Mouse (Mus musculus) large intestine, adult 2 months (tissue): ENCODE data around the gene Ptp4a2. TPM values are rescaled to one million over a fixed set of nuclear protein-coding genes. Genes with fewer than 3 reads are reported as not detected.
A peak's percentile ranks its signal among the peaks of the same experiment; 100 is the strongest.
"Not testable (repeated sequence)": the region's sequence is repeated elsewhere in the genome, so short reads cannot be mapped to it uniquely, and the experiment has no call there.

Experiments
- DNase-seq: peaks from one replicate; pipeline ENCODE4 v3.0.0-alpha.2; 2012; ENCODE audit warnings: low read depth, low spot score
- WGBS: fragments of 180-500 bp; shearing (Covaris S2); methylation state at CpG from one replicate; pipeline ENCODE4 v1.1.7; 2018; 5-methylcytosine and 5-hydroxymethylcytosine counted together
- polyA plus RNA-seq: library from polyadenylated mRNA; depleted of rRNA; stranded (reverse); fragments of >200 nt; gene quantifications from 2 replicates; pipeline ENCODE4 v1.2.3, GENCODE M21; 2012; rRNA removed

Gene Ptp4a2
- polyA plus RNA-seq, 1 experiment, result 37.8 TPM

- peak; percentile 75 for DNase-seq
- 54% methylated on average over 11 of the region's 11 CpGs for WGBS
These were observed 67.1 kb downstream of the Ptp4a2 start for GRCm38 (mm10) chr4:129877967-129878655.

- 84% methylated on average over 8 of the region's 8 CpGs for WGBS
- DNase-seq, result no peak
These were observed 67.7 kb downstream of the Ptp4a2 start for GRCm38 (mm10) chr4:129878656-129879145.

DNA sequence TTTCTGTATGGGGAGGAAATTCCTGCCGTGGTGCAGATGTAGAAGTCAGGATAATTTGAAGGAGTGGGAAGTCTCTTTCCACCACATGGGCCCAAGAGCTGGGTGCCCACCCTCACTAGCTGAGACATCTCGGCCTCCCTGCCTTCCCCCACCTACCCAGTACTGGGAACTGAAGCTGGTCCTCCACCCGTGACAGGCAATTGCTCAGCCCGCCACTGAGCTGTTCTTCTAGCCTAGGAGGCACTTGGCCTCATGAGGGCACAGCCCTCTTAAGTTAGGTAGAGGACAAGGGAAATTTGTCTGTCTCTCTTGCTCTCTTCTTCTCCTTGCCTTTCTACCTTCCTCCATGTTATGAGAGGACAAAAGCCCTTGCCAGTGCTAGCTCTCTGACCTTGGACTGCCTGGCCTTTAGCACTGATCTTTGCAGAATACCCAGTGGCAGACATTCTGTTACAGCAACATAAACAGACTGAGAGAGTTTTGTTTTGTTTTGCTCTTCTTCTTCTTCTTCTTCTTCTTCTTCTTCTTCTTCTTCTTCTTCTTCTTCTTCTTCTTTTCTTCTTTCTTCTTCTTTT is 68.3 kb downstream of the Ptp4a2 start:
- DNase-seq, result no peak
- 75% methylated on average over 4 of the region's 4 CpGs for WGBS

DNA sequence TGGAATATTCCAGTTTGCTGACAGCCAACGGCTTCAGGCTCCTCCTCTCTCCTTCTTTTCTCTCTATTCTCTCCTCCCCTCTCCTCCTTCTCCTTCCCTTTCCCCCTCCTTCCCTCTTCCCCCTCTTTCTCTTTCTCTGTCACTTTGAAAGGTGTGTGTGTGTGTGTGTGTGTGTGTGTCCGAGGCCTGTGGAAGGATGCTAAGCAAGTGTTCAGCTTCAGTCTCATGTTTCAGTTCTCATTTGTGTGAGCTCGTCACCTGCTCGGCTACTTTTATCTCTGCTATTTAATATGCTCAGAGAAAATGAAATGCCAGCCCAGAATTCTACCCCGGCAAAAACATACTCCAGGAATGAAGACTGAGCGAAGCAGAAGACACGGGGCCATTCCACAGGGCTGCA is 69.6 kb downstream of the Ptp4a2 start:
- no peak for DNase-seq
- 81% methylated on average over 7 of the region's 7 CpGs for WGBS

- 28% methylated on average over 3 of the region's 3 CpGs for WGBS
- no peak for DNase-seq
These were observed 70.6 kb downstream of the Ptp4a2 start for GRCm38 (mm10) chr4:129881661-129882060.

DNA sequence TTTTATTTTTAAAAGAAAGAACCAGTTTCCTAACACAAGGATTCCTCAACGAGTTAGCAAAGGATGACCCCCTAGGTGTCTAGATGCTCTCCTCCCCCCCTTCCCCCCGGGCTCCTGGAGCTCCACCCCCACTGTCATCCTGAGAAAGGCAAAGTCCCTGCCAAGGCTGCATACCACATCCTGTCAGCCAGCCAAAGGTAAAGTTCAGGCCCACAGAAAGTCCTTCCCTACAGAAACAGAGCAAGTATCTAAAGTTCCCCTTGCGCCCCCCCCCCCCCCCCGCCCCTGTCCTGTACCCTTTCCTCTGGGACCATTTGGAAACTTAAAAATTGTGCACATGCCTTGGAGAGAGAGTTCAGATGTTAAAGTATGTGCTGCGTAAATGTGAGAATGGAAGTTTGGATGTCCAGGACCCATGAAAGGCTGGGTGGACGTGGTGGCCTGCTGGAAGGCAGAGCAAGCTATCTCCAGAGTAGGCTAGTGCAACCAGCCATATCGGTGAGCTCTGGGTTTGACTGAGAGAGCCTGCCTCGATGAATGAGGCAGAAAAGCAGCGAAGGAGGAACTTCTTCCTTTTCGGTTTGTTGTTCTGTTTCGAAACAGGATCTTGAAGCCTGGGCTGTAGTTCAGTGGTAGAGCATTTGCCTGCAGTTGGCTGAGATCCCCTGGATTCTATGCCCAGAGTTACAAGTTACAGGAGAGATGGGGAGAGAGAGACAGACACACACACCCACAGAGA is 71.7 kb downstream of the Ptp4a2 start:
- no peak for DNase-seq
- 33% methylated on average over 11 of the region's 11 CpGs for WGBS

GRCm38 (mm10) chr4:129884041-129884930 is 73.3 kb downstream of the Ptp4a2 start:
- no peak for DNase-seq
- WGBS, result 82% methylated on average over 12 of the region's 12 CpGs

- WGBS, result 80% methylated on average over 10 of the region's 10 CpGs
- no peak for DNase-seq
These were observed 78.6 kb downstream of the Ptp4a2 start for GRCm38 (mm10) chr4:129889661-129890060.

GRCm38 (mm10) chr4:129890094-129890493 is 79.1 kb downstream of the Ptp4a2 start:
- 69% methylated on average over 7 of the region's 7 CpGs for WGBS
- DNase-seq, result no peak

DNA sequence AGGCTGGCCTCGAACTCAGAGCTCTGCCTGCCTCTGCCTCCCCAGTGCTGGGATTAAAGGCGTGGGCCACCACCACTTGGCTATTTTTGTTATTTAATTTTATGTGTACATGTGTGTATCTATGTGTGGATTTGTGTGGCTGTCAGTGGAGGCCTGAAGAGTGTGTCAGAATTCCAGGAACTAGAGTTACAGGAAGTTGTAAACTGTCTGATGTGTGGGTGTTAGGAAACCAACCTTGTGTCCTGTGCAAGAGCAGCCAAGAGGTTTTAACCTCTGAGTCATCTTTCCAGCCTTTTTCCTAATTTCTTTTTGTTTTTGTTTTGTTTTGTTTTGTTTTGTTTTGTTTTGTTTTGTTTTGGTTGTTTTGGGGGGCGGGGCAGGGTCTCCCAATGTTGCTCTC is 83.8 kb downstream of the Ptp4a2 start:
- DNase-seq, result no peak
- 90% methylated on average over 3 of the region's 3 CpGs for WGBS

DNA sequence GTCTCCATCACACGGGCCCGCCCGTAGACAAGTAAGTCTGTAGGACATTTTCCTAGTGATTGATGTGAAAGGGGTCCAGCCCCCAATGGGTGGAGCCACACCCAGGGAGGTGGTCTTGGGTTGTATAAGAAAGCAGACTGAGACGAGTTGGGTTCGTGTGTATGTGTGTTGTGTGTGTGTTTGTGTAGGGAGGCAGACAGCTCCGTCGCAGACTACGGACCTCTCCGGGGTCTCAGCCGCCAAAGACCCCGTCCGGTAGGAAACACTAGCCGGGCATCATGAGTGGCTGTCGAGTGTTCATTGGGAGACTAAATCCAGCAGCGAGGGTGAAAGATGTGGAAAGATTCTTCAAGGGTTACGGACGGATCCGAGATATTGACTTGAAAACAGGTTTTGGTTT is 87.8 kb downstream of the Ptp4a2 start:
- WGBS, result 95% methylated on average over 18 of the region's 18 CpGs
- not testable (repeated sequence) for DNase-seq

Other genes with a start within 250 kb of the Ptp4a2 start
- gene Lck, start 237.6 kb upstream of the Ptp4a2 start, polyA plus RNA-seq, result 20.6 TPM in 2 replicates
- gene Fam167b, start 232.7 kb upstream of the Ptp4a2 start, polyA plus RNA-seq, result 0.57 and 0.71 TPM in 2 replicates
- gene Eif3i, start 210.6 kb upstream of the Ptp4a2 start, polyA plus RNA-seq, result 325 and 337 TPM in 2 replicates
- gene Tmem234, start 210.6 kb upstream of the Ptp4a2 start, polyA plus RNA-seq, result 113 and 137 TPM in 2 replicates
- 0.99 and 1.1 TPM in 2 replicates for gene Dcdc2b, start 197.0 kb upstream of the Ptp4a2 start, polyA plus RNA-seq
- 19.2 and 21.1 TPM in 2 replicates for gene Iqcc, start 192.1 kb upstream of the Ptp4a2 start, polyA plus RNA-seq
- 9.4 and 12.3 TPM in 2 replicates for gene Ccdc28b, start 187.3 kb upstream of the Ptp4a2 start, polyA plus RNA-seq
- gene Txlna, start 170.2 kb upstream of the Ptp4a2 start, polyA plus RNA-seq, result 20.3 and 21.6 TPM in 2 replicates
- gene Kpna6, start 138.5 kb upstream of the Ptp4a2 start, polyA plus RNA-seq, result 15.1 and 19.7 TPM in 2 replicates
- gene Tmem39b, start 114.4 kb upstream of the Ptp4a2 start, polyA plus RNA-seq, result 21.5 and 23.2 TPM in 2 replicates
- gene Khdrbs1, start 68.9 kb upstream of the Ptp4a2 start, polyA plus RNA-seq, result 13.9 and 16.1 TPM in 2 replicates
- not detected in 2 replicates for gene Spocd1, start 118.0 kb downstream of the Ptp4a2 start, polyA plus RNA-seq
- gene Adgrb2, start 173.7 kb downstream of the Ptp4a2 start, polyA plus RNA-seq, result 0.92 and 1.0 TPM in 2 replicates
- gene Col16a1, start 236.6 kb downstream of the Ptp4a2 start, polyA plus RNA-seq, result 9.8 and 10.5 TPM in 2 replicates